Mouse (Mus musculus) megakaryocyte progenitor cell, adult 5-6 weeks (primary cell): ENCODE measurements around the gene Cyp27a1. TPM values are rescaled to one million over a fixed set of nuclear protein-coding genes. Genes with fewer than 3 reads are reported as not detected.

Source experiments
- ATAC-seq: replicated peaks from 2 replicates; pipeline ENCODE4 v1.8.0; 2016; ENCODE audit warnings: mild to moderate bottlenecking, moderate TSS enrichment, inconsistent platforms; ENCODE audit not compliant: poor library complexity
- total RNA-seq, 2 experiments: library from RNA; stranded (forward) in 1 of 2; stranded (reverse) in 1 of 2; fragments of 157-497, 149-512 nt in 1 of 2; fragments of 200-1000 nt in 1 of 2; gene quantifications; 2 replicates each; pipeline versions ENCODE4 v1.2.3 to v1.2.4; 2015 to 2017

The Cyp27a1 gene
- total RNA-seq (2015): 2.4 and 10.6 TPM in 2 replicates
- total RNA-seq (2017): 4.5 and 5.2 TPM in 2 replicates

DNA sequence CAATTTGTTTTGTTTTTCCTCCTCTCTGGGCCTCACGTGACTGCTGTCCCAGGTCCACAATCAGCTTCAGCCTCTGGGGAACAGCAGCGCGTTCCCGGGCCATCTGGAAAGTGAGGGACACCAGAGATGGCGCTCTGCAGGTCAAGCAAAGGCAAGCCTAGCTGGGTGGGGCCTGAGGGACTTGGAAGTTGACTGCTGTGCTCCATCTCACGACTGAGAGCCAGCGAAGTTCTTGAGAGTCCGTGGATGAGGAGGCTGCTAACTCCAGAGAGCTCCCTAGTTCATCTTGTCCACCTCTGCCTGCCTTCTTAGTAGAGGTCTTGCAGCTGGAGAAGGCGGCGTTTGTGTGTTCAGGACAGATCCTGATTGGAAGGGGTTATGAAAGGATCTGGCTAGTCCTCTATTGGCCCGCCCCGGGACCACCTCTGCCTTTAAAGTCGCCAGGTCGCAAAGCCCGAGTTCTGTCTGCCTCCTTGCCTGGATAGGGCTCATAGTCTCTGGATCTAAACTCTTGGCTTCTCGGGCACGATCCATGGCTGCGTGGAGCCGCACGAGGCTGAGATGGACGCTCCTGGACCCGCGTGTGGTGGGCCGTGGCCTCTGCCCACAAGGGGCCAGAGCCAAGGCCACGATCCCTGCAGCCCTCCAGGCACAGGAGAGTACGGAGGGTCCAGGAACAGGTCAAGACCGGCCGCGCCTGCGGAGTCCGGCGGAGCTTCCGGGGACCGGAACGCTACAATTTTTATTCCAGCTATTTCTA lies at the start of gene Cyp27a1:
TSS of gene Cyp27a1 (plus strand) at position 476 of the 760 bp plus-strand sequence.
- peak; percentile 49 for ATAC-seq

DNA sequence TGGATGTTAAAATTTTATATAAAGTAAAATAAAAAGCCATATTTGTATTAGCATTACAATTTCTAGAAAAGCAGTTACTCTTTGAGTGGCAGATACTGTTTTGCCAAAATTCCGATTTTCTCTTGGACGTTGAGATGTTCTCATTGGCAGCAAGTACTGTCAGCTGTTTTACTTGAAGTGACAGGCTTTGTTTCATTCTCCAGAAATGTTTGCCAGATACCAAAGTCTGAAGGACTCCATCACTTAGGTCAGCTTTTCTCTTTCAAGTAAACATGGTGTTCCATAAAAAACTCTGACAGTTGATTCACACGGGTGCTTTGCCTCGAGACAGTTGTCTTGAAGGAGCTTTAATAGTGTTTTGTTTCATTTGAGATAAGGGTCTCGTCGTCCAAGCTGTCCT lies 48.2 kb upstream of the Cyp27a1 start:
- no peak for ATAC-seq

DNA sequence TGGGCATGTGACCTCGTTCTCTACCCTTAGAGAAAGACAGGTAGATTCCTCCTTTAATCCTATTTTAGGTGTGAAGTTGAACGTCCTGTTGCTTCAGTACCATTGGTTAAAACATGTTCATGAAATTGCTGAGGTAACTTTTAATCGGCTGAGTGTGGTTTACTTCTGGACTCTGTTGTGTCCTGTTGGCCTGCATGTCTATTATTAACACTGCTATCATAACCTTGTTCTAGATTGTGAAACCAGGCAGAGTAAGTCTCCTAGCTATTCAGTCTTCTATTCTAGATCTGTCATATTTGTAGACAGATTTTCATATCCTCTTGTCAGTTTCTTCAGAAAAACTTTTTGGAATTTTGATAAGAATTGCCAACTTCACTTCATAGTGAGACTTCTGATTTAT lies 45.0 kb upstream of the Cyp27a1 start:
- ATAC-seq: no peak

DNA sequence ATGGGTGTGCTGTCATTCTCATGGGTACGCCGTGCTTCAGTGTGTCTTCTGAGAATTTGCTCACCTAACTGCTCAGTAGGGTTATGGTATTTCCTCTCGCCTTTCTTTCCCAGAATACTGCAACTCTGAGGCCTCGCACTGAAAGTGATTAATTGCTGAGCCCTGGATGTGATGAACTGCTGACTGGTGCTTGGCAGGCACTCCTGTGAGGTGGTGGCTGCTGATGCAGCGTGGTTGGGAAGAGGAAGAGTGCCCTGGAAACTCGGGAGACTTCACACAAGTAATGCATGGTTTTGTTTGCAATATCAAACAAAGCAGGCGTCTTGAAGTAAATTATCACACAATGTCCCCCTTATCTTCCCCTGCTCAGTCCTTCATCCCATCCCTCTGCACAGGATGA lies 40.6 kb upstream of the Cyp27a1 start:
- no peak for ATAC-seq

DNA sequence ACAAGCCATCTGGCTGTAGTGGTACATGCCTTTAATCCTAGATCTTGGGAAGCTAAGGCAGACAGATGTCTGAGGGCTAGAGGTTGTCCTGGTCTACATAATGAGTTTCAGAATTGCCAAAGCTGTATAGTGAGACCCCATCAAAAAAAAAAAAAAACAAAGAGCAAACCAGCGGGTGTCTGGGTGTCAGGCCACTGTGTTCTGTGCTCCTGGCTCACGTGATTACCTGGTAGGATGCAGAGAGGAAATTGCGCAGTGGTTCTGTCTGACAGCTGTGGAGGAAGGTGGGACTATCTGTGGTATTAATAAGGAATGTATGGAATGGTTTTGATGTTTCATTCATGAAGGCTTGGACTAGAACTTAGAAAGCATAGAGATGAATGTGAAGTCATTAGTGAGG lies 36.5 kb upstream of the Cyp27a1 start:
- ATAC-seq: no peak

DNA sequence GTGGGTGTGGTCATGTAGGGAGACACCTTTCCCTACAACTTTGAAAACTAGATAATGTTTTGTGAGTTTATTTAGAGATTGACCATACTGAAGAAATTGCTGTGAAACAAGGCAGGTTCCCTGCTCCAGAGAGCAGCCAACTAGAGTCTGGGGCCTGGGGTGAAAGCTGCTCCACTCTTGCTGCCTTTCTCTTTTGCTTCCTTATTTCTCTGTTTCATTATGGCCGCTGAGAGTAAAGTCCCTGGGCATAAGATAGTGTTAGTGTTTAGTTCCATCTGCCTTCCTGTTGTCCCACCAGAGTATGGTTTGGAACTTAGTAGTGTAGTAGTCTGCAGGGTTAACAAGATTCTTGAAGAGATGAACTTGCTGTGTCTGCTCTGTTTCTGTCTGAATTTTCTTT lies 35.5 kb upstream of the Cyp27a1 start:
- ATAC-seq: no peak

DNA sequence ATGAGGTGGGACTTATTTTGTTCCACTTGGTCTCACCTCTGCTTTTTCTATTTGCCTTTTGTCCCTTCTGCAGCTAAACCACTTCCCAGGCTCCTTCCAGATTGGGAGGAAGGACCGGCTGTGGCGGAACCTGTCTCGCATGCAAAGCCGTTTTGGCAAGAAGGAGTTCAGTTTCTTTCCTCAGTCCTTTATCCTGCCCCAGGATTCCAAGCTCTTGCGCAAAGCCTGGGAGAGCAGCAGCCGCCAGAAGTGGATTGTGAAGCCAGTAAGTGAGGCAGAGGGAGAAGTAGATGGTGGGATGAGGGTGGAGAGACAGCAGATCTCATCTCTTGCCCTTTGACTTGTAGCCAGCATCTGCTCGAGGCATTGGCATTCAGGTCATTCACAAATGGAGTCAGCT lies 26.2 kb upstream of the Cyp27a1 start:
- no peak for ATAC-seq

DNA sequence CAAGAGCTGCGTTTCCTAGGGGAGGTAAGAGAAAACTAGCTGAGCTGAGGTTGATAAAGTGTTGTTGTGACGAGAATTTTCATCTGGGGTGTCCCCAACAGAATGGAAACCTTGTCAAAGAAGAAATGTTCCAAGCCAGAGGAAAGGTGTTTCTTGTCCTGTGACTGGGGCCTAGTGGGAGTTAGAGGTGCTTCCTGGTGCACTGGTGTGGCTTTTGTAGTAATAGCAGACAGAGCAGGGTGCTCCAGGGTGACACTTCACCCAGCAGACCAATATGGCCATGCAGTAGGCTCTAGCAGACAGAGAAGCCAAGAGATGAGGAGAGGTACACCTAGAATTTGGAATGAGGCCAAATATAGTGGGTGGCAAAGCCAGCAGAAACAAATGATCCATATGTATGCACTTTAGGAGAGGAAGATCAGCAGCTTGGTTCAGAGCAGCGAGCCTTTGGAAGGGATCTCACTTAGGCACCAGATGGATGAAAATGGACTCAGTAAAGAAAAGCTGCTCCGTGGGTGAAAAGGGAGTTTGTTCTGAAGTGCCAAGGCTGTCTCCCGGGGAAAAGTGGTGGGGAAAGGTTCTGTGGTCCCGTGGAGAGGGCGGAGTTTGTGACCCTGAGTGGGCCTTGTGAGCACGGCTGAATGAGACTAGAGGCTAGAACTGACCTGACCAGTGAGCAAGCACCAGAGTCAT lies 19.3 kb upstream of the Cyp27a1 start:
- no peak for ATAC-seq

DNA sequence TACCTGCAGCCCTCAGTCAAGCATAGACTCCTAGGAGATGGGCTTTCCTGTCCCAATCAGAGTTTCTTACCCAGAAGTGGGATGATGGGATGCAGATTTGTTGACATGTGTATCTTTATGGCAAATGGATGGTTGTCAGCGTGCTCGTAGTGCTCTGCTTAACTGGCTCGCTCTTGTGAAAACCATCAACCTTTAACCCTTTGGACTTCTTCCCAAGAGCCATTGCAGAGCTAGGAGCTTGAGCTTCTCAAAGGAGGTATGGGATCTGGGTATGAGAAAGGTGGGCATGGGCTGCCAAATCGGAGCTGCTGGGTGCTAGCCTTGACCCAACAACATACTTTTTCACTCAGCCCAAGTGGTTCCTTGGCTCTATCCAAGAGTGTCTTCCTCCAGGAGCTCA lies 17.5 kb upstream of the Cyp27a1 start:
- no peak for ATAC-seq

DNA sequence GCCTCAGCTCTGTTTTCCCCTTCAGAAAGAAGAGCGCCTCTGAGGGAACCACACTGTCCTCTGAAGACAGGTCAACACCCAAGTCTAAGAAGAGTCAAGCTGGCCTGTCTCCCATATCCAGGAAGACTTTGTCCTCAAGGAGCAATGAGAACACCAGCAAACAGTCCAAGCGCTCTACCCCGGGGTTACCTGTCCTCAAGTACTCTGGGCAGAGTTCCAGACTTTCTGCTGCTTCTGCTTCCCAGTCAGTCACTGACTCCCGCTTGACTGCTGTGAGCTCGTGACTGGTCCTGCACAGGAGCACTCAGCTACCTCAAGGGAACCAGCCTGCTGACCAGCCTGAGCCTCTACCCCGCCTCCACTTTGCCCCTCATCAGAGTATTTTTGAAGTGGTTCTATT lies 16.0 kb upstream of the Cyp27a1 start:
- no peak for ATAC-seq

DNA sequence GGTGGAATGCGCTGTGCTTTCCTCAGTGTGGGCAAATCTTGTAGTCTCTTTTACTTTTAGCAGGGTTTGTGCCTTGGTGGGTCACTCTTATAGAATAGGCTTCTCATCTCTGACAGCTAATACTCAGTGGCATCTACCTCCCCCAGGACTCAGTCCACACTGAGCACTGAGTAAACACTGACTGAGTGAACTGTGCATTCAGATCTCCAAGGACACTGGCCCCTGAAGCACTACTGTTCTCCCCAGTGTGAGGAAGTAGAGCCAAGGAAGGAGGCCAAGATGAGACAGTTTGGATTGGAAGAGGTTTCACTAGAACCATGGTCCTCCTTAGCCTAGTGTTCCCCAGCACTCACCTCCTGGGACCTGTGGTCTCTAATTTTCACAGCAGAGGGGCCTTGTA lies 15.0 kb upstream of the Cyp27a1 start:
- ATAC-seq: no peak

DNA sequence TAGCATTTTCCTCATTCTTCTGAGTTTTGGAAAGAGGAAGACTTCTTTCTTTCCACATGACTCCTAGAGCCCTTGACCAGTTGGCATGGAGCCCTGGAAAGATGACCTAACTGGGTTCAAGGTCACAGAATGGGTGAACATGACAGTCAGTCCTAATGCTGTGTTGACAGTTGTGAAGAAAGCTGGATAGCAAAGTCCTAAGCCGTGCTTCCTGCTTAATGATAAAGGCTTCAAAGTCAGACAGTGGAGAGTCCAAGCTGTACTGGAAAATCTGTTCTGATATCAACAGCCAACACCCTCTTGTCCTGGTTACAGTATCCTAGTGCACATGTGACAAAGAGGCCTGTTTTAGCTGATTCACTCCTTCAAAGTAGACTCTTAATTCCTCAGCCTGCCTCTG lies 14.6 kb upstream of the Cyp27a1 start:
- ATAC-seq: no peak

DNA sequence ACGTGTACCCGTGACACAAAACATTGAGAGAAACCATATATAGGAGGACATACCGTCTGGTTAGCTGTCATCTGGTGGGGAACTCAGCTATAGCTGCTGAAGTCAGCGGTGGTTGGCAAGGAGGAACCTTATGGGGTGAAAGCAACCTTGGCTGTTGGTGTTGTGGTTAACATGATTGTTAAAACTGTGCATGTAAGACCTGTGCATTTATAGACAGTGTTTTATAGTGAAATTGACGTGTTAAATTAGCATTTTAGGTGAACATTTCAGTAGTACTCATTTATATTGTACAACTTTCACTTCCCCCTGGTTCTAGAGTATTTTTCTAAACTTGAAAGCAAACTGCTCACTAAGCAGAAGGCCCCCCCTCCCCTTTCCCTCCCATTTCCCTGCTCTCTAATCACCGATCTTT lies 11.2 kb upstream of the Cyp27a1 start:
- ATAC-seq: peak; percentile 37

DNA sequence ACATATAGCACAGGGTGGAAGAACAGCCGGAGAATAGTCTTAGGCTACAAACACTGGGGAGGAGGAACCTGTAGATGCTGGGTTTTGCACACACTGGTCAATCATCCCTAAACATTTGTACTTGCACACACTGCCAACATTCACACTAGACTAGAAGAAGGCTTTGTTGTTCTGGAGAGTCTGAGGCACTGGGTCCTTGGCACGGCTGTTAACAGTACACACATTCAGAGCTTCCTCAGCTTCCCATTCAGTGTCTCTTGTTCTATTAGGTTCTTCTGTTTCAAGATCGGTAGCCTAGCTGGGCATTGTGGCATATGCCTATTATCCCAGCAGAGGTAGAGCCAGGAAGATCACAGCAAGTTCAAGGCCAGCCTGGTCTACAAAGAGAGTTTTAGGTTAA lies 9.2 kb upstream of the Cyp27a1 start:
- ATAC-seq: no peak

DNA sequence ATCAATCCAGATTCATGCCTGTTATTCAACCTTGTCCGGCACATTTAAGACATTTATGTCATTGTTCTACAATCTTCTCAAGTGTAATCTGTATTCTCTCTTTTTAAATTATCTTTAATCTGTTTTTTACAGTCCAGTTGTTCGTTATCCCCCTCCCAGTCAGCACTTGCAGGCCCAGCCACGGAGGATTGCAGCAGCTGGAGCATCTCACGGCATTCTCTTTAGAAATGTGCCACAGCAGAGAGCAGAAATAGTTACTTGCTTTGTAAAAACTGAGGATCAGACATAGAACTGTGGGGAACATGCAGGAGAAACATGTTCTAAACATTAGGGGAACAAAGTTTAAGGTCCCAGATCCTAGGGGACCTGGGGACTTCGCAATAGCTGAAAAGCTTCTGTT lies 8.4 kb upstream of the Cyp27a1 start:
- ATAC-seq: no peak

DNA sequence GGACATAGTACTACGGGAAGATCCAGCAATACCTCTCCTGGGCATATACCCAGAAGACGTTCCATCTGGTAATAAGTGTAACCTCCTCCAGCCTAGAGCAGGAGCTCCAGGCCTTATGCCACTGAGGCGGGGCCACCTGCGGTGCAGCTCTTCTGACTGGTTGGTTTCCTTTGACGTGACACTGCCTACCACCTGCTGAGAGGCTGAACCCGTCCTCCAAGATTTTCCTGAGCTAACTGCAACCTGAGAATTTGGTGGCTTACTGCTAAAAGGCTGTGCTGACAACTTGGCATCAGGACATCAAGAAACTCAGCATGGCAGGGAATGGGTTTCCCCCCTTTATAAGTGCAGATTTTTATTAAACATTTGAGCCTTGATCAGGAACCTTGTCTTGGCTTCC lies 3.8 kb upstream of the Cyp27a1 start:
- ATAC-seq: no peak

DNA sequence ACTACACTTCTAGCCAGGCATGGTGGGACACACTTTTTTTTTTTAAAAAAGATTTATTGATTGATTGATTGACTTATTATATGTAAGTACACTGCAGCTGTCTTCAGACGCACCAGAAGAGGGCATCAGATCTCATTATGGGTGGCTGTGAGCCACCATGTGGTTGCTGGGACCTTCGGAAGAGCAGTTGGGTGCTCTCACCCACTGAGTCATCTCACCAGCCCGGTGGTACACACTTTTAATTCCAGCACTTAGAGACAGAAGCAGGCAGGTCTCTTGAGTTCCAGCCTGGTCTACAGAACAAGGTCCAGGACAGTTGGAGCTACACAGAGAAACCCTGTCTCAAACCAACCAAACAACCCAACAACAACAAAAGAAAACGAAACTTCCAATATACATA lies 1.3 kb upstream of the Cyp27a1 start:
- ATAC-seq: no peak

DNA sequence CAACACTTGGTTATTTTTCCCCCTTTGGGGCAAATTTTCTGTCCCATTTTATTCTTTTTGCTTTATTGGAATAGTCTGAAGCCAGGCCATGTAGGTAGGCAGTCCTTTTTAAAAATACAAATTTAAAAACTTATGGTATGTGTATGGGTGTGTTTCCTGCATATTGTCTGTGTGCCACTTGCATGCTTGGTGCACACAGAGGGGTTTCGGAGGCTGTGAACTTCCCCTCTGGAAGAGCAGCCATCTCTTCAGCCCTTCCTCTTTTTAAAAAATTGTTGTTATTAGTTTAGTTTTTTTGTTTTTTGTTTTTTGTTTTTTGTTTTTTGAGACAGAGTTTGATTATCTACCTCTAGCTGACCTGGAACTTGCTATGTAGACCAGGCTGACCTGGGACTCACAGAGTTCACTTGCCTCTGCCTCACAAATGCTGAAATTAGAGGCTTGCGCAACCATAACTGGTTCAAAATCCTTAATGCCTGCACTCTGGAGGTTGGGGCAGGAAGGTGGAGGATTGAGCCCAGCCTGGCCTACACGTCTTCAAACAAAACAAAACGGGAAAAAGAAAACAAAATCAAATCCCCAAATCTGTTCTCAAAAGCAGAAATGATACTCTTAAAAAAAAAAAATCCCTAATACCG lies 794 bp upstream of the Cyp27a1 start:
- ATAC-seq: peak; percentile 60

DNA sequence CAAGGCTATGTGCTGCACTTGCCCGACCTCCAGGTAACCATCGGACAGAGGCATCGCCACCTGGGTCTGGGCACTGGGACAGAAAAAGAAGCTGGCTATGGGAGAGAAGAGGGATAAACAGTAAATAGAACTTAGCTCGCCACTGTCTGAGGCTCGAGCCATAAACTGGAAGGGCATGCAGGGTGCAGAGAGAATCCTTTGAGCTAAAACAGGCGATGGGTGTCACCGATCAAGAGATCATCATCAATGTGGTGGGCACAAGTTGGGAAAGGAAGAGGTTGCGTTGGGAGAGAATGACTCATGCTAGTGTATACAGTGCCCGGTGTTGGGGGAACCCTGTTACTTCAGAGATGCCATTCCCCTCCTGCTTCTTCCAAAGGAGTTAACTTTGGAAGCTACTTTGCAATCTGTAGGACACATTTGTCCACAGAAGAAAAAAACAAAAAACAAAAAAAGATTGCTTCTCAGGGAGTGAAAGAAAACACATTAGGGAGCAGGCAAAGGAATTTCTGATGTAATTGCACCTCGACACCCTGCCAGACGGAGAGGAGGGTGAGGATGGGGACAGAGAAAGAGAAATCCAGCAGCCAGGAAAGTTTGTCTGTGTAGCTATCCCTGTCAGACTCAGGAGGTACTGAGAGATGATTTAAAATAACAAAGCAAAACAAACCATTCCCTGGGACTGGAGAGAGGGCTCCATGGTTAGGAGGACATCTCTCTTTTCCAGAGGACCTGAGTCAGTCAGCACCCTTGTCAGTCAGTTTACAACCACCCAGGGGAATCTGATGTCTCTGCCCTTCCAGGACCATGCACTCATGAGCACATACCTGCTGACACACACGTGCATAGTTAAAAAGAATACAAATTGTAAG lies 721 bp downstream of the Cyp27a1 start:
- ATAC-seq: no peak

DNA sequence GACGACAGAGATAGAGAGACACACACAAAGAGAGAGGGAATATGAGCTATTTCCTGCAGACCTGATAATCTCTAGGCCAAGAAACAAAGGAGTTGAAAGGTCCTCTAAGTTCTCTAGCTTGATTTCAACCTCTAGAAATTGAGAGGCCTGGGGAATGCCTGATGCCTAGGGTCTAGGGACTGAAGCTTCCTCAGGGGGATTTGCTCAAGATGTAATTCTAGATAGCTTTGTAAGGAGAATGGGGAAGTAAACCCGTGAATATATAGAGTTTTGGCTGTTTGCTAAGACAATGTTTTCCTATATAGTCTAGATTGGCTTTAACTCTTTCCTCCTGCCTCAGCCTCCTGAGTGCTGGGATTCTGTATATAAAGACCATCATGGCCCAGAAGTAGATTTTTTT lies 1.6 kb downstream of the Cyp27a1 start:
- ATAC-seq: no peak

DNA sequence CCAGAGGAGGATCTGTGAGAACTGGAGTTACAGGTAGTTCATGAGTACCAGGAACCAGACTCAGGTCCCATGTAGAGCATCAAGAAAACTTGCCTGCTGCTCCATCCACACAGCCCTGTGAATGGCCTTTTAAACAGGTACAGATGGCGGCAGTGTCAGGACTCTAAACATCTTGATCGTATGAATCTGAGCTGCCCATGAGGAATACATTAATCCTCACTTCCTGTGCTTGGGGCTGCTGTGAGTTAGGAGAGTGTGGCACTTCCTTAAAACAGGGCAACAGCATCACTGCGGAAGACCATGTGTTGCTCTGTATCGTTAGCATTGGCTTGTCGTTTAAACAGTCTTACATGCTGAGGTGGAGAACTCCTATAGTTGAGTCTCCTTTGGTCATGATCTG lies 2.1 kb downstream of the Cyp27a1 start:
- ATAC-seq: peak; percentile 59
